Mouse (Mus musculus): ENCODE results near the gene Pde5a. TPM values are rescaled to one million over a fixed set of nuclear protein-coding genes. Genes with fewer than 3 reads are reported as not detected.

Gene Pde5a
- total RNA-seq, 2 experiments from 2014 or later: 11.0 to 12.9 TPM

GRCm38 (mm10) chr3:122763768-122764167, 35.0 kb downstream of the Pde5a start:
- DNase-seq: no peak

DNA sequence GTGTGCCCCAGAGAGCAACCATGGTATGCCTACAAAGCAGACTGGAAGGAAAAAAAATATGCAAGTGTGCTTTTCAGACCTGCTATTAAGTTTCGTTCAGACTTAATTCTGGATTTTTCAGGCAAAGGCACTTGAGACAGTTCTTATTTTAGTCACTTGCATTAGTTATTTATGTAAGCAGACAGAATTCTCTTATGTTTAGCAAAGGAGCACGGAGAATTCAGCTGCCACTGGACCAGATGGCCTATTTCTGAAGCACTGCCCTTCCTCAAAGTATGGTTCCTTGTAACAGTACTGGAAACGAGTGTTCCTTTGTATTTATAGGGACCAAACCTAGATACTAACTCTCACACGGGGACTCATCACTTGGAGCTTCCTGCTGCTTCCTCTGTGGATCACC, 38.2 kb downstream of the Pde5a start:
- DNase-seq: no peak

GRCm38 (mm10) chr3:122767841-122768240, 39.1 kb downstream of the Pde5a start:
- DNase-seq: no peak

DNA sequence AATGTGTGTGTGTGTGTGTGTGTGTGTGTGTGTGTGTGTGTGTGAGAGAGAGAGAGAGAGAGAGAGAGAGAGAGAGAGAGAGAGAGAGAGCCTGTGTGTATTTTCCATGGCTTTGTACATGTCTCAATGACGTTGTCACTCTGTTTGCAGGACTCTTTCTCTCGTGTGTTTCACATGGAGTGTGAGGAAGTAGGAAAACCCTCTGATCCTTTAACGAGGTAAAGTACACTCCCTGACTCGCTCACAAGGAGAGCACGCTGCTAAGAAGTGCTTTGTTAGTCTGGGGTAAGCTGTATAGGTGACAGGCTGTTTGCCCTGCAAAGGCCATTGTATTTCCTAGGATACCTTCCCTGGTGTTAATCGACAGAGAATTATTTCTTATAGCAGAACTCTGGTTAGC, 52.7 kb downstream of the Pde5a start:
- no peak for DNase-seq

DNA sequence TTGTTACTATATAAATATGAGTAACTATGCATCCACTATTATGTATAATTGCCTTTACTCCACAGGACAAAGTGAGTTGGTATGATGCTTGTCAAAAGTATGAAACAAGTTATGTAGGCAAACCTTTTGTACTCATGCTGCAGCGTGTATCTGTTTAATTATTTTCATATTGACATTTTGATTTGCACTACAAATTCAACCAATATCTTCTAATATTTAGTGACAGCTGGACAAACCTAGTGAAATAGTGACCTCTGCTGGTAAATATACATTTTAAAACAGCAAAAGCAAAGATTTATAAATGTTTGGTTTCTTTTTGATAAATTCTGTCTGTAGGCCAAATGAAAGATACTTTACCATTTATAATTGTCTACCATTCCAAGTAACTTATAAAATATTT, 55.5 kb downstream of the Pde5a start:
- no peak for DNase-seq

- DNase-seq: no peak
Measured at GRCm38 (mm10) chr3:122788314-122788713, 59.6 kb downstream of the Pde5a start.

GRCm38 (mm10) chr3:122789544-122789943, 60.8 kb downstream of the Pde5a start:
- DNase-seq: no peak

- no peak for DNase-seq
Measured at GRCm38 (mm10) chr3:122800050-122800449, 71.3 kb downstream of the Pde5a start.

DNA sequence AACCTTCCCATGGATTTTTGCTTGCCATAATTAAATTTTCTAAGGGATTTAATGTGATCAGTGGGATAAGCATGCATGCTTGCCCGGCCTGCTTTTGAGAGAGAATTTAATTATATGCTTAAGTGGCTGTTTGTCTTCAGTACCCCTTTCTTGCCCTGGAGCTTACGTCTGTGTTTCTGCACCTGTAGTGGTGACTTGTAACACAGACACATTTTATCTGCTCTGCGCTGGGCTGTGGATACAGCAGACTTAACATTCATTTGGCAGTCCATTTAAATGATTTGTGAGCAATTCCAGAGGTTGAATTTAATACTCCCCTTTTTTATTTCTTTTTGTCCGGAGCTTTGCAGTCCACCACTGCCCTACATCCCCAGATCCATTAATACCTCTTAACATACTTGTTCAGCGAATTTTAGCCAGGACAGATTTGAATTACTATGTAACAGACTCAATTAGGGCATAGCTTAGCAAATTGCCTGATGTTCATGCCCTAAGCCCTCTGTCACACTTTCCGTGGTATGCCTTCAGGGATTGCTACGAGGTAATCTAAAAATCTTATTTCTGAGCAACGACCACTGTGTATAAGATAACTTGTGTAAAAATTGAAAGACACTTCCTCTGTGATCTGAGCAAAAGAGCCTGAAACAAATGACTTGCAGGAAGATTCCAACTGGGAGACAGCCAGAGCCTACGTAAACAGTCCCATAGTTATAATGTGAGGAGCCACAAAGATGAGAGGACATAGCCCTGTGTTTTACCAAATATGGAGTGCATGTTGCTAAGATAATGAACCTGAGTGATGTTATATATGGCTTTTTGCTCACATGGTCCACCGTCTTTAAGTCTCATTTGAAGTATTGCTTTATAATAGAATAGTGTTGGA, 72.0 kb downstream of the Pde5a start:
- no peak for DNase-seq

DNA sequence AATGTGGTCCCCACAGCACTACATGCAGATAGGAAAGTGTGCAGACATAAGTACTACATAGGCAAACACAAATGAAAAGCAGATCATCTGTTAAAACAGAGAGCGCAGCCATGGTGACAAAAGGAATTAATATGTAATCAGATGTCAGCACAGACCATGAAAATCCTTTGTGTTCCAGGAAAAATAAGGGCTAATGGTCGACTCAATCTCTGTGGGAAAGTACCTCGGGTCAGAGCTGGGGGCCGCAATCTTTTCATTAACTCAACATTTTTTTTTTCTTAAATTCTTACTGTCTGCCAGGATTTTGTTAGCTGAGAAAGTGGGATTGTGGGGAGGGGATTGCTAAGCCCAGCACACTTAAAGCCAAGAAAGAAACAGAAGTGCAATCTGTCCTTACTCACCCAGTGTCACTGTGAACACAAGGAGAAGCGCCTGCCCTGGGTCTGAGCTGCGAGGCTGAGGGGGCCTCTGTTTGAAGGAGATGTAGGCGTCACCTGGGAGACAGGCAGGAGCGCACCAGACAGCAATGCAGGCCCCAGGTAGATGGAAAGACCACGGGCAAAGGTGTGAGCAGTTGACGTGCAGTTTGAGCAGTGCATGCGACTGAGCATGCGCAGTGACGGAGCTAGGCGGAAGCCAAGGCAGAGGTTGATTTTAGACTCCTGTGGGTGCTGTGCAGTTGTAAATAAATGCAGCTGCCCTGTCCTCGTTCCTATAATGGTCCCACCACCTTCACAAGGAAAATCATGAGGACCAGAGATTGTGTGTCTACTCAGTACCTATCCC, 72.9 kb downstream of the Pde5a start:
- no peak for DNase-seq

GRCm38 (mm10) chr3:122807313-122807712, 78.6 kb downstream of the Pde5a start:
- DNase-seq: no peak

- DNase-seq: no peak
Measured at GRCm38 (mm10) chr3:122810090-122810863, 81.5 kb downstream of the Pde5a start.

- DNase-seq: no peak
Measured at GRCm38 (mm10) chr3:122810986-122811385, 82.2 kb downstream of the Pde5a start.

DNA sequence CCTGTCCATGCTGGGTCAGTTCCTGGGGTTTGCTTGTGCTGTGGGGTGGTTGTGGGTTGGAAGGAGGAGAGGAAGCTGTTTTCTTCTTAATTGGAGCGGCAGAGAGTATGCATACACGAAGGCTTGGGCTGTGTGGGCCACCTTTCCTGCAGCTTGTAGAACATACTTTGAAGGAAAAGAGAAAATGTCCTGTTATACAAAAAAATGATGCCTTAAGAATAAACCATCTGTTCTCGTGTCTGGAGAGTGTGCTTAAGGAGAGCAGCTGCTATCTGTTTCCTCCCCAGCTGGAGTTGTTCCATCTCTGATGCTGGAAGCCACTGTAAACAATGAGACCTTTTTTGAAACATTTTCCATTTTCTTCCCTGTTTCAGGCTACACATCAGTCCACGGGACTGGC, 85.8 kb downstream of the Pde5a start:
- no peak for DNase-seq

DNA sequence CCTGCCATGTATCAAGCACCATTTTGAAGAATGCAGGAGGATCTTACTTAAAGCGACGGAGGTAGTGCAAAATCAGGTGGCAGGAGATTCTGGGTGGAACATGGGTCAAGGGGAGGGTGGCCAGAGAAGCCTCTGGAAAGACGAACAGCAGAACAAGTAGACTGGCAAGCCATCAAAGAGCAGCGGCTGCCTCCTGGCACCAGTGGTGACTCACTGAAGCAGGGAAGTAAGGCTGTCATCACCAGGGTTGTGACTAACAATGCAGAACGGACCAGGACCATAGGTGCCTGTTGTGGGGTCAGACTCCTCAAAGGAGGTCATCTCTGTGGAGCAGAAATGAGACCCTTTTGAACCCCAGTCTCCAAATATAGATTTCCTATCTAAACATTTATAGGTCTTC, 89.5 kb downstream of the Pde5a start:
- DNase-seq: no peak

- DNase-seq: no peak
Measured at GRCm38 (mm10) chr3:122820700-122821099, 92.0 kb downstream of the Pde5a start.

- no peak for DNase-seq
Measured at GRCm38 (mm10) chr3:122828270-122829058, 99.7 kb downstream of the Pde5a start.

GRCm38 (mm10) chr3:122834519-122834918, 105.8 kb downstream of the Pde5a start:
- no peak for DNase-seq

DNA sequence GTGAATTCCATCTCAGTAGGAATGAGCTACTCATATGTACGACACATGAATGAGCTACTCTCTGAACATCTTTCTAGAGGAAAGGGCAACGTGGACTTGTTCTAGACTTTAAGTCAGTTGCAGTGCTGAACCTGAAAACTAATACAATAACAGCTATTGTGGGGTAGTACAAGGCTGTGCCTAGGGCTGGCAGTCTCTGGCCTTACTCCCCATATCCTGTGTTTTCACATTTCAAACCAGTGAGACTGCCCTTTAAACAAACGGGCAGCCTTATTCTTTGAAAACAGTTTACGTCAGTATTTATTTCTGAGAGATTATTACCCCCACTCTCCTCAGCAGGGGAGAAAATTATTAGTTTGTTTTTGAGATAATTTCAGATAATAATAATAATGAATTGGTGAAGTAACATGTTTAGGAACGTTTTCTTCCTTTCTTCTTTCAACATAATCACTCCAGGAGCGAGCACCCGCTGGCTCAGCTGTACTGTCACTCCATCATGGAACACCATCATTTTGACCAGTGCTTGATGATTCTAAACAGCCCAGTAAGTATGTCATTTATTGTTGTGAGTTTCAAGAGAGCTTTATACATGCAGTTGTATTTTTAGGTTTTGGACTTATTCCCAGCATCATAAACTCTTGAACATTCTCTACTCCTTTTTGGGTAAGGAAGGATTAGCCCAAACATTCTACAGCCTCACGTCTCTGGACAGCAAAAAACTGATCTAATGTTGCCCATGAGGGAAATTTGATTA, 106.5 kb downstream of the Pde5a start:
- DNase-seq: no peak

DNA sequence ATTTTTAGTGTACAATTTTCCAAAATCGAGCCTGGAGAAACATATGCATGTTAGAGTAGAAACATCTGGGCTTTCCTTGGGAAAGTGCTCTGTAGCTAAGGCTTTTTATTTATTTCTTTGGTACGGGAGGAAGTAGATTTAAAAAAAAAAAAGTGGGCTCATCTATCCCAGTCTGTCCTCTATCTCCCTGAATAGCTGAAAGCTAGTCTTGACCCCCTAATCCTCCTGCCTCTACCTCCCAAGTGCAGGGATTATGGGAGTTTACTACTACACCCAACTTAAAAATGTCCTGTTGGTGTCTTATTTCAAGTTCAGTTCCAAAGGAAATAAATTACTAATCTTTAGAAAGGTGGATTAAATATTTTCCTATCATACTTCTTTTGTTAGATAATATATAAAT, 108.9 kb downstream of the Pde5a start:
- no peak for DNase-seq

GRCm38 (mm10) chr3:122848410-122849034, 119.8 kb downstream of the Pde5a start:
- no peak for DNase-seq
